Mouse (Mus musculus) spleen, embryonic (tissue): ENCODE results near the gene Sgsm2.

Source experiments
- CTCF ChIA-PET: fragments of 350-600 bp; sonication (Branson Sonifier 250); formaldehyde crosslinking; loops from one replicate; lab custom pipeline; 2022; lab: Charles Lee

The Sgsm2 gene

GRCm38 (mm10) chr11:74842656-74843434 lies 54.0 kb downstream of the Sgsm2 start:
- CTCF ChIA-PET = interaction anchor here (1.0 kb wide), 1 partner anchor 33 kb away, joined by 3 read pairs; no protein-coding TSS in a partner anchor

- CTCF ChIA-PET = no interaction called here
Measured at GRCm38 (mm10) chr11:74842045-74842444, 54.8 kb downstream of the Sgsm2 start.

- CTCF ChIA-PET = no interaction called here
Measured at GRCm38 (mm10) chr11:74841366-74841765, 55.5 kb downstream of the Sgsm2 start.

- CTCF ChIA-PET = interaction anchor here (0.6 to 1.0 kb wide), 2 partner anchors 11 to 15 kb away, joined by 4 to 6 read pairs; no protein-coding TSS in a partner anchor
Measured at GRCm38 (mm10) chr11:74840739-74841138, 56.1 kb downstream of the Sgsm2 start.

GRCm38 (mm10) chr11:74839860-74840715 lies 56.8 kb downstream of the Sgsm2 start:
- CTCF ChIA-PET = interaction anchor here (0.6 to 1.0 kb wide), 2 partner anchors 10 to 14 kb away, joined by 4 to 6 read pairs; no protein-coding TSS in a partner anchor

- CTCF ChIA-PET = interaction anchor here (1.1 kb wide), 1 partner anchor 13 kb away, joined by 3 read pairs; no protein-coding TSS in a partner anchor
Measured at GRCm38 (mm10) chr11:74838971-74839370, 57.9 kb downstream of the Sgsm2 start.

GRCm38 (mm10) chr11:74838441-74838840 lies 58.4 kb downstream of the Sgsm2 start:
- CTCF ChIA-PET = interaction anchor here (1.1 kb wide), 1 partner anchor 12 kb away, joined by 3 read pairs; no protein-coding TSS in a partner anchor

- CTCF ChIA-PET = interaction anchor here (1.1 to 1.3 kb wide), 2 partner anchors 12 to 17 kb away, joined by 3 to 4 read pairs; no protein-coding TSS in a partner anchor
Measured at GRCm38 (mm10) chr11:74837694-74838431, 59.0 kb downstream of the Sgsm2 start.

GRCm38 (mm10) chr11:74837056-74837693 lies 59.7 kb downstream of the Sgsm2 start:
- CTCF ChIA-PET = interaction anchor here (1.3 kb wide), 1 partner anchor 16 kb away, joined by 4 read pairs; no protein-coding TSS in a partner anchor

- CTCF ChIA-PET = interaction anchor here (1.3 kb wide), 1 partner anchor 16 kb away, joined by 4 read pairs; no protein-coding TSS in a partner anchor
Measured at GRCm38 (mm10) chr11:74836225-74837055, 60.4 kb downstream of the Sgsm2 start.

- CTCF ChIA-PET = no interaction called here
Measured at GRCm38 (mm10) chr11:74835593-74836224, 61.2 kb downstream of the Sgsm2 start.

GRCm38 (mm10) chr11:74834650-74835277 lies 62.1 kb downstream of the Sgsm2 start:
- CTCF ChIA-PET = no interaction called here

GRCm38 (mm10) chr11:74834359-74834638 lies 62.6 kb downstream of the Sgsm2 start:
- CTCF ChIA-PET = no interaction called here

GRCm38 (mm10) chr11:74833536-74834358 lies 63.1 kb downstream of the Sgsm2 start:
- CTCF ChIA-PET = no interaction called here

GRCm38 (mm10) chr11:74832503-74833143 lies 64.2 kb downstream of the Sgsm2 start:
- CTCF ChIA-PET = no interaction called here

- CTCF ChIA-PET = no interaction called here
Measured at GRCm38 (mm10) chr11:74831606-74832451, 65.0 kb downstream of the Sgsm2 start.

GRCm38 (mm10) chr11:74831191-74831605 lies 65.7 kb downstream of the Sgsm2 start:
- CTCF ChIA-PET = no interaction called here
